Mouse (Mus musculus) heart, embryonic 13.5 days (tissue): ENCODE measurements around the gene Senp2. TPM values are rescaled to one million over a fixed set of nuclear protein-coding genes. Genes with fewer than 3 reads are reported as not detected.

ENCODE experiments used
- polyA plus RNA-seq: library from polyadenylated mRNA; unstranded; fragments of >200 nt; fragmentation: Nextera tagmentation; extraction: Ambion mirVana; gene quantifications from 2 replicates; pipeline ENCODE4 v1.2.1, GENCODE M21; 2015

Gene Senp2
- polyA plus RNA-seq, 1 experiment from 2014 or later = 24.0 TPM

Other genes starting within 250 kb of the Senp2 start
- 2.2 and 2.5 TPM in 2 replicates for gene Ehhadh, start 221.7 kb upstream of the Senp2 start, polyA plus RNA-seq
- gene Map3k13, start 215.1 kb upstream of the Senp2 start, polyA plus RNA-seq = 0.62 and 0.67 TPM in 2 replicates
- gene Tmem41a, start 61.9 kb upstream of the Senp2 start, polyA plus RNA-seq = 34.9 and 40.9 TPM in 2 replicates
- 0.07 and 0.41 TPM in 2 replicates for gene Liph, start 13.8 kb upstream of the Senp2 start, polyA plus RNA-seq
- 51.4 and 53.2 TPM in 2 replicates for gene Igf2bp2, start 153.8 kb downstream of the Senp2 start, polyA plus RNA-seq